Comparison of ENCODE assay signal across 9 mouse cellular contexts in the genomic region with DNA sequence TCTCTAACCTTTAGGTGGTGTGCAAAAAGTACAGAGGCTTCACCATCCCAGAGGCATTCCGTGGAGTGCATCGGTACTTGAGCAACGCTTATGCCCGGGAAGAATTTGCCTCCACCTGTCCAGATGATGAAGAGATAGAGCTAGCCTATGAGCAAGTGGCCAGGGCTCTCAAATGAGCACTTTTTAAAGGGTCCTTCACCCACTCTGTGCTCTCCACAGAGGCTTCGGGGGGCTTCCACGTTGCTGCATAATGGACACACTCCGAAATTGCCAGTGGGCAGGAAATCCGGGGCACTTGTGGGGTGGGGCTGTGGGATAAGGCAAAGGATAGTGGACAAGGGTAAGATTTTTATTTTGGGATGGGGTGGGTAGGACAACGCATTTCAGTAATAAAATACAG. TPM values are rescaled to one million over a fixed set of nuclear protein-coding genes. Genes with fewer than 3 reads are reported as not detected.
DNase-seq lines count a peak whose midpoint lies in the region; ATAC-seq lines count a peak whose summit lies in the region.
"Had no signal": no experiment of that assay in that cellular context is flagged by ENCODE, and none has a peak within 500 bp of the region (broad histone marks: within the 10 kb centered on the region; RNA-seq: fewer than 3 reads in every experiment).

No protein-coding gene starts in this region.

- H3K4me3 ChIP-seq in heart, embryonic 11.5 days (ENCODE audit: low read depth, low read length): peak overlapping the region; percentile 77; the same call in 1 of the 2 replicates
- H3K4me3 ChIP-seq in embryonic facial prominence, embryonic 10.5 days: peak overlapping the region; percentile 89
- H3K4me3 ChIP-seq in hindbrain, embryonic 11.5 days (ENCODE audit: low read depth, low read length): peak overlapping the region; percentile 90; the same call in 1 of the 2 replicates
- H3K4me3 ChIP-seq in midbrain, embryonic 12.5 days: peak overlapping the region; percentile 68

- WGBS in heart, embryonic 11.5 days (ENCODE audit: insufficient replicate concordance): 57% methylated on average over 9 of the region's 9 CpGs
- 70% methylated on average over 9 of the region's 9 CpGs for WGBS in embryonic facial prominence, embryonic 10.5 days
- 73% methylated on average over 9 of the region's 9 CpGs for WGBS in hindbrain, embryonic 11.5 days
- WGBS in midbrain, embryonic 12.5 days: 73% methylated on average over 9 of the region's 9 CpGs

- DNase-seq in heart, postnatal 14 days: no peak
- no peak for DNase-seq in embryonic facial prominence, embryonic 10.5 days (ENCODE audit: low spot score)
- DNase-seq in hindbrain, embryonic 11.5 days (ENCODE audit: low spot score): no peak
- no peak for DNase-seq in layer of hippocampus, adult 8-10 months (ENCODE audit: low spot score in 2 of 2)
- no peak for DNase-seq in adrenal gland, postnatal 25 days
- DNase-seq in spleen, postnatal 14 days (ENCODE audit: low spot score in 2 of 2): no peak

- H3K9ac ChIP-seq in heart, embryonic 11.5 days (ENCODE audit: low read depth, low read length): peak overlapping the region; percentile 94; the same call in 1 of the 2 replicates
- H3K9ac ChIP-seq in hindbrain, embryonic 11.5 days (ENCODE audit: low read depth, low read length): no peak overlapping the region; the same call in 1 of the 2 replicates
- peak overlapping the region; percentile 35 for H3K9ac ChIP-seq in midbrain, embryonic 12.5 days (replicated peaks)

- H3K4me1 ChIP-seq in heart, embryonic 11.5 days (ENCODE audit: control insufficient read depth, insufficient read depth, low read length): peaks cover 16% of the 10 kb centered on the region
- H3K4me1 ChIP-seq in embryonic facial prominence, embryonic 10.5 days: peaks cover 35% of the 10 kb centered on the region
- no peaks in the 10 kb centered on the region; the same call in 1 of the 2 replicates for H3K4me1 ChIP-seq in hindbrain, embryonic 11.5 days (replicated peaks; ENCODE audit: control insufficient read depth, insufficient read depth, low read length)
- H3K4me1 ChIP-seq in midbrain, embryonic 12.5 days: peaks cover 24% of the 10 kb centered on the region

- peak overlapping the region; percentile 91; the same call in 1 of the 2 replicates for H3K27ac ChIP-seq in heart, embryonic 11.5 days (ENCODE audit: low read depth, low read length)
- H3K27ac ChIP-seq in embryonic facial prominence, embryonic 10.5 days (replicated peaks): peak overlapping the region; percentile 98
- H3K27ac ChIP-seq in hindbrain, embryonic 11.5 days (ENCODE audit: low read depth, low read length): peak overlapping the region; percentile 95; the same call in 1 of the 2 replicates
- peak overlapping the region; percentile 88 for H3K27ac ChIP-seq in midbrain, embryonic 12.5 days (replicated peaks)

- ATAC-seq in heart, embryonic 11.5 days (replicated peaks; ENCODE audit: insufficient number of reproducible peaks, low FRiP score, low TSS enrichment): no peak
- 0 out of 2 replicates have a peak, but pooled peaks have one; percentile 6 for ATAC-seq in hindbrain, embryonic 11.5 days (ENCODE audit: low FRiP score)
- peak; percentile 13 for ATAC-seq in midbrain, embryonic 12.5 days (ENCODE audit: low FRiP score, low read depth)

- H3K9me3 ChIP-seq in heart, embryonic 11.5 days (replicated peaks; ENCODE audit: control insufficient read depth, low read length): no peaks in the 10 kb centered on the region
- H3K9me3 ChIP-seq in embryonic facial prominence, embryonic 10.5 days: no peaks in the 10 kb centered on the region
- no peaks in the 10 kb centered on the region for H3K9me3 ChIP-seq in hindbrain, embryonic 11.5 days (ENCODE audit: control insufficient read depth, low read length)
- 0 out of 2 replicates have a peak, but pooled peaks cover 4% of the 10 kb centered on the region for H3K9me3 ChIP-seq in midbrain, embryonic 12.5 days

- H3K4me2 ChIP-seq in heart, embryonic 11.5 days: peak overlapping the region; percentile 77
- 0 out of 2 replicates have a peak overlapping the region, but pooled peaks have one; percentile 91 for H3K4me2 ChIP-seq in hindbrain, embryonic 11.5 days (replicated peaks; ENCODE audit: low read depth, low read length)
- peak overlapping the region; percentile 81; the same call in 1 of the 2 replicates for H3K4me2 ChIP-seq in midbrain, embryonic 12.5 days (replicated peaks)

- H3K36me3 ChIP-seq in heart, embryonic 11.5 days (ENCODE audit: control insufficient read depth, insufficient read depth, low read length): peaks cover 39% of the 10 kb centered on the region
- H3K36me3 ChIP-seq in embryonic facial prominence, embryonic 10.5 days (replicated peaks): peaks cover 83% of the 10 kb centered on the region
- H3K36me3 ChIP-seq in hindbrain, embryonic 11.5 days (ENCODE audit: control insufficient read depth, insufficient read depth, low read length): peaks cover 12% of the 10 kb centered on the region; the same call in 1 of the 2 replicates
- peaks cover 63% of the 10 kb centered on the region for H3K36me3 ChIP-seq in midbrain, embryonic 12.5 days

- H3K27me3 ChIP-seq in heart, embryonic 11.5 days (ENCODE audit: control insufficient read depth, insufficient read depth, low read length): 0 out of 2 replicates have a peak, but pooled peaks cover 4% of the 10 kb centered on the region
- peaks cover 8% of the 10 kb centered on the region for H3K27me3 ChIP-seq in embryonic facial prominence, embryonic 10.5 days (replicated peaks; ENCODE audit: low read depth, poor library complexity, severe bottlenecking)
- no peaks in the 10 kb centered on the region for H3K27me3 ChIP-seq in hindbrain, embryonic 11.5 days (ENCODE audit: control insufficient read depth, insufficient read depth, low read length)
- peaks cover 5% of the 10 kb centered on the region; the same call in 1 of the 2 replicates for H3K27me3 ChIP-seq in midbrain, embryonic 12.5 days
- H3K27me3 ChIP-seq: CH12.LX had no signal

- intact Hi-C loops in heart, postnatal 14 days (cut with DNase I): no loop called here

RNA-seq across cellular contexts. Expression of a gene that starts 0.5 kb away (rescaled TPM):
- polyA plus RNA-seq in heart, embryonic 11.5 days (2014; fragmentation: Nextera tagmentation; extraction: Ambion mirVana): 213 and 217 TPM in 2 replicates
- total RNA-seq in heart, postnatal 14 days (2021): 10 to 100 TPM; 49.3 to 50.0 TPM
- 482 and 503 TPM in 2 replicates for polyA plus RNA-seq in embryonic facial prominence, embryonic 10.5 days (2016; fragmentation: Nextera tagmentation; extraction: Ambion mirVana)
- 614 and 636 TPM in 2 replicates for polyA plus RNA-seq in hindbrain, embryonic 11.5 days (2014; fragmentation: Nextera tagmentation; extraction: Ambion mirVana)
- polyA plus RNA-seq in midbrain, embryonic 12.5 days (2016; fragmentation: Nextera tagmentation; extraction: Ambion mirVana): 595 and 615 TPM in 2 replicates
- total RNA-seq in layer of hippocampus, adult 8-10 months (2022): 10 to 100 TPM in 3 of 4 experiments, 1 to 10 TPM in 1; 8.8 to 20.3 (median 14.9) TPM
- 14.2 and 17.8 TPM in 2 replicates for total RNA-seq in adrenal gland, postnatal 25 days (2021)

RNA-seq across cellular contexts. Expression of a gene that starts 6.9 kb away (rescaled TPM):
- polyA plus RNA-seq in heart, embryonic 11.5 days (2014; fragmentation: Nextera tagmentation; extraction: Ambion mirVana): not detected in 2 replicates
- not detected for total RNA-seq in heart, postnatal 14 days (2021)
- polyA plus RNA-seq in embryonic facial prominence, embryonic 10.5 days (2016; fragmentation: Nextera tagmentation; extraction: Ambion mirVana): 0.31 and 0.35 TPM in 2 replicates
- 0.19 TPM in 1 of 2 replicates, not detected in the other for polyA plus RNA-seq in hindbrain, embryonic 11.5 days (2014; fragmentation: Nextera tagmentation; extraction: Ambion mirVana)
- not detected in 2 replicates for polyA plus RNA-seq in midbrain, embryonic 12.5 days (2016; fragmentation: Nextera tagmentation; extraction: Ambion mirVana)
- not detected for total RNA-seq in layer of hippocampus, adult 8-10 months (2022)
- not detected in 2 replicates for total RNA-seq in adrenal gland, postnatal 25 days (2021)
- total RNA-seq: CH12.LX had no signal

RNA-seq across cellular contexts. Expression of a gene that starts 7.7 kb away (rescaled TPM):
- polyA plus RNA-seq in heart, embryonic 11.5 days (2014; fragmentation: Nextera tagmentation; extraction: Ambion mirVana): 1.4 and 1.8 TPM in 2 replicates
- total RNA-seq in heart, postnatal 14 days (2021): under 1 TPM; 0.61 to 0.74 TPM
- 0.52 and 0.93 TPM in 2 replicates for polyA plus RNA-seq in embryonic facial prominence, embryonic 10.5 days (2016; fragmentation: Nextera tagmentation; extraction: Ambion mirVana)
- 0.66 and 1.1 TPM in 2 replicates for polyA plus RNA-seq in hindbrain, embryonic 11.5 days (2014; fragmentation: Nextera tagmentation; extraction: Ambion mirVana)
- polyA plus RNA-seq in midbrain, embryonic 12.5 days (2016; fragmentation: Nextera tagmentation; extraction: Ambion mirVana): 0.52 and 0.93 TPM in 2 replicates
- under 1 TPM in 1 of 4 experiments, not detected in 3; 0.48 TPM for total RNA-seq in layer of hippocampus, adult 8-10 months (2022)
- total RNA-seq in adrenal gland, postnatal 25 days (2021): 0.24 TPM in 1 of 2 replicates, not detected in the other
- total RNA-seq: CH12.LX had no signal

RNA-seq across cellular contexts. Expression of a gene that starts 8.6 kb away (rescaled TPM):
- 86.4 and 228 TPM in 2 replicates for polyA plus RNA-seq in heart, embryonic 11.5 days (2014; fragmentation: Nextera tagmentation; extraction: Ambion mirVana)
- total RNA-seq in heart, postnatal 14 days (2021): 10 to 100 TPM; 61.6 to 72.9 TPM
- 190 and 191 TPM in 2 replicates for polyA plus RNA-seq in embryonic facial prominence, embryonic 10.5 days (2016; fragmentation: Nextera tagmentation; extraction: Ambion mirVana)
- 45.6 and 85.1 TPM in 2 replicates for polyA plus RNA-seq in hindbrain, embryonic 11.5 days (2014; fragmentation: Nextera tagmentation; extraction: Ambion mirVana)
- 145 and 165 TPM in 2 replicates for polyA plus RNA-seq in midbrain, embryonic 12.5 days (2016; fragmentation: Nextera tagmentation; extraction: Ambion mirVana)
- total RNA-seq in layer of hippocampus, adult 8-10 months (2022): 10 to 100 TPM in 2 of 4 experiments, 1 to 10 TPM in 2; 9.2 to 27.8 (median 15.9) TPM
- total RNA-seq in adrenal gland, postnatal 25 days (2021): 79.7 and 90.5 TPM in 2 replicates

RNA-seq across cellular contexts. Expression of a gene that starts 11.8 kb away (rescaled TPM):
- polyA plus RNA-seq in heart, embryonic 11.5 days (2014; fragmentation: Nextera tagmentation; extraction: Ambion mirVana): 4.4 and 4.6 TPM in 2 replicates
- 1 to 10 TPM; 1.6 to 2.0 TPM for total RNA-seq in heart, postnatal 14 days (2021)
- 3.9 and 4.4 TPM in 2 replicates for polyA plus RNA-seq in embryonic facial prominence, embryonic 10.5 days (2016; fragmentation: Nextera tagmentation; extraction: Ambion mirVana)
- 3.1 and 4.2 TPM in 2 replicates for polyA plus RNA-seq in hindbrain, embryonic 11.5 days (2014; fragmentation: Nextera tagmentation; extraction: Ambion mirVana)
- polyA plus RNA-seq in midbrain, embryonic 12.5 days (2016; fragmentation: Nextera tagmentation; extraction: Ambion mirVana): 6.9 and 7.6 TPM in 2 replicates
- total RNA-seq in layer of hippocampus, adult 8-10 months (2022): 1 to 10 TPM; 1.1 to 2.1 (median 1.4) TPM
- 1.3 and 1.6 TPM in 2 replicates for total RNA-seq in adrenal gland, postnatal 25 days (2021)
